Mouse (Mus musculus): ENCODE measurements at regions not wholly inside any gene's neighbourhood (a gene's known extent, or its start where the extent isn't known, plus 50 kb on each side); places are given as distances from the start of the nearest gene placed in this dataset.

- Histone ChIP-seq H3K27ac (ENCODE audit: low read length) (no peak overlapping the region), H3K4me3 (ENCODE audit: low read depth, low read length) (no peak overlapping the region), H3K27me3 (ENCODE audit: control insufficient read depth, insufficient read depth, low read depth, low read length) (no peaks in the 10 kb centered on the region), H3K36me3 (ENCODE audit: control insufficient read depth, insufficient read depth) (no peaks in the 10 kb centered on the region), H3K4me2 (ENCODE audit: low read depth, low read length) (no peak overlapping the region), H3K4me1 (ENCODE audit: control insufficient read depth, low read depth, low read length) (no peaks in the 10 kb centered on the region), H3K9me3 (replicated peaks; ENCODE audit: control insufficient read depth, low read length) (no peaks in the 10 kb centered on the region), H3K9ac (ENCODE audit: low read depth, low read length) (no peak overlapping the region)
- ATAC-seq (ENCODE audit: low read depth), result no peak
- 60% methylated on average over 2 of the region's 2 CpGs for WGBS (ENCODE audit: insufficient replicate concordance)
Observed at GRCm38 (mm10) chr15:40561661-40562060, 427.5 kb downstream of the 9330182O14Rik start.

GRCm38 (mm10) chr15:40565716-40566115 is 431.6 kb downstream of the 9330182O14Rik start:
- H3K36me3 ChIP-seq (ENCODE audit: control insufficient read depth, insufficient read depth), result no peaks in the 10 kb centered on the region
- no peaks in the 10 kb centered on the region for H3K27me3 ChIP-seq (ENCODE audit: control insufficient read depth, insufficient read depth, low read depth, low read length)
- no peak overlapping the region for H3K4me3 ChIP-seq (ENCODE audit: low read depth, low read length)
- no peak overlapping the region for H3K4me2 ChIP-seq (ENCODE audit: low read depth, low read length)
- no peaks in the 10 kb centered on the region for H3K9me3 ChIP-seq (replicated peaks; ENCODE audit: control insufficient read depth, low read length)
- H3K9ac ChIP-seq (ENCODE audit: low read depth, low read length), result no peak overlapping the region
- no peak for ATAC-seq (ENCODE audit: low read depth)
- no peaks in the 10 kb centered on the region for H3K4me1 ChIP-seq (ENCODE audit: control insufficient read depth, low read depth, low read length)
- H3K27ac ChIP-seq (ENCODE audit: low read length), result no peak overlapping the region
- 55% methylated on average over 5 of the region's 5 CpGs for WGBS (ENCODE audit: insufficient replicate concordance)

GRCm38 (mm10) chr15:40566481-40566880 is 432.3 kb downstream of the 9330182O14Rik start:
- H3K4me2 ChIP-seq (ENCODE audit: low read depth, low read length), result no peak overlapping the region
- H3K27me3 ChIP-seq (ENCODE audit: control insufficient read depth, insufficient read depth, low read depth, low read length), result no peaks in the 10 kb centered on the region
- H3K4me3 ChIP-seq (ENCODE audit: low read depth, low read length), result no peak overlapping the region
- H3K9me3 ChIP-seq (replicated peaks; ENCODE audit: control insufficient read depth, low read length), result no peaks in the 10 kb centered on the region
- H3K27ac ChIP-seq (ENCODE audit: low read length), result no peak overlapping the region
- H3K4me1 ChIP-seq (ENCODE audit: control insufficient read depth, low read depth, low read length), result no peaks in the 10 kb centered on the region
- no peak for ATAC-seq (ENCODE audit: low read depth)
- no peaks in the 10 kb centered on the region for H3K36me3 ChIP-seq (ENCODE audit: control insufficient read depth, insufficient read depth)
- WGBS (ENCODE audit: insufficient replicate concordance), result 17% methylated on average over 4 of the region's 4 CpGs
- H3K9ac ChIP-seq (ENCODE audit: low read depth, low read length), result no peak overlapping the region

GRCm38 (mm10) chr15:40568701-40569100 is 434.5 kb downstream of the 9330182O14Rik start:
- H3K9ac ChIP-seq (ENCODE audit: low read depth, low read length), result no peak overlapping the region
- H3K4me1 ChIP-seq (ENCODE audit: control insufficient read depth, low read depth, low read length), result no peaks in the 10 kb centered on the region
- H3K4me2 ChIP-seq (ENCODE audit: low read depth, low read length), result no peak overlapping the region
- H3K27ac ChIP-seq (ENCODE audit: low read length), result no peak overlapping the region
- no peak overlapping the region for H3K4me3 ChIP-seq (ENCODE audit: low read depth, low read length)
- no peaks in the 10 kb centered on the region for H3K9me3 ChIP-seq (replicated peaks; ENCODE audit: control insufficient read depth, low read length)
- no peaks in the 10 kb centered on the region for H3K36me3 ChIP-seq (ENCODE audit: control insufficient read depth, insufficient read depth)
- no peaks in the 10 kb centered on the region for H3K27me3 ChIP-seq (ENCODE audit: control insufficient read depth, insufficient read depth, low read depth, low read length)
- no peak for ATAC-seq (ENCODE audit: low read depth)
- 65% methylated on average over 1 of the region's 1 CpGs for WGBS (ENCODE audit: insufficient replicate concordance)
